Mouse (Mus musculus): ENCODE results near the gene Pde4dip. TPM values are rescaled to one million over a fixed set of nuclear protein-coding genes. Genes with fewer than 3 reads are reported as not detected.

The Pde4dip gene
- polyA plus RNA-seq, 1 experiment from 2014 or later, result 27.5 TPM

DNA sequence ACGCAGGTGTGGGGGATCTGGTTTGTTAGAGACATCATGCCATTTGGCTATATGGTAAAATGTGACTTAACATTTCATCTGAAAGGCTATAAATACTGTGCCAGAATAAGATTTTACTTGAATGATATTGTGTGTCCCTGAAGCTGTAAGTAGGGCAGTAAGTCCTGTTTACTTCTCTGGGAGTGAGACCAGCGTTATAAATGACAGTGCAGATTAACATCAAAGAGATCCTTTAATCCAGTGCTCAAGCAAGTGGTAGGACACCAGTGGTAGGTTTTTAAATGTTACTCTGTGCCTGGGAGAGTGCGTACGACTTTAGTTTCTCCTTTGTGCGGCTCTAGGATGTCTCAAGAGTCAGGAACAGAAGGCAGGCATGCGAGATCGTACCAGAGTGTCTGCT, 22.6 kb upstream of the Pde4dip start:
- ATAC-seq (ENCODE audit: low FRiP score), result no peak
- H3K4me2 ChIP-seq (replicated peaks; ENCODE audit: low read depth, low read length), result no peak overlapping the region
- H3K36me3 ChIP-seq (ENCODE audit: control insufficient read depth, insufficient read depth, low read length), result no peaks in the 10 kb centered on the region
- no peak overlapping the region for H3K9ac ChIP-seq (ENCODE audit: low read depth, low read length)
- H3K4me1 ChIP-seq (replicated peaks; ENCODE audit: control insufficient read depth, insufficient read depth, low read length), result no peaks in the 10 kb centered on the region
- WGBS, result 93% methylated on average over 7 of the region's 7 CpGs
- H3K27ac ChIP-seq (ENCODE audit: low read depth, low read length), result no peak overlapping the region
- no peak for DNase-seq (ENCODE audit: low spot score)
- no peaks in the 10 kb centered on the region for H3K9me3 ChIP-seq (ENCODE audit: control insufficient read depth, low read length)
- no peaks in the 10 kb centered on the region for H3K27me3 ChIP-seq (ENCODE audit: control insufficient read depth, insufficient read depth, low read length)
- H3K4me3 ChIP-seq (ENCODE audit: low read depth, low read length), result no peak overlapping the region

DNA sequence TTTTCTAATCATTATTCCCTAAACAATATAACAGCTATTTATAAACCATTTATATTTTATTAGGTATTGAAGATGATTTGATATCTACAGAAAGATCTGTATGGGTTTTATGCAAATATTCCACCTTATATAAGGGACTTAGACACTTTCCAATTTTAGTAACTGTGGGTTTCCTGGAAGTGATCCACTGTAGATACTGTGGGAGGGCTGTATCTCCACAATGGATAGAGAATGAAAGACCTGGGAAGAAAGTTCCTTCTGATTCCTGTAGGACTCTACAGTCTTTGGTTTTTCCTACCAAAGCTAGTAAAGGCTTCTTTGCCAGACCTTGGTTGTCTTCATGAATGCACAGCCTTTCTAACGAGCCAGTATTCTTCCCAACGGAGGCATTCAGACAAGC, 21.2 kb upstream of the Pde4dip start:
- no peak overlapping the region for H3K9ac ChIP-seq (ENCODE audit: low read depth, low read length)
- H3K4me2 ChIP-seq (replicated peaks; ENCODE audit: low read depth, low read length), result no peak overlapping the region
- DNase-seq (ENCODE audit: low spot score) (no peak), ATAC-seq (ENCODE audit: low FRiP score) (no peak)
- H3K27me3 ChIP-seq (ENCODE audit: control insufficient read depth, insufficient read depth, low read length), result no peaks in the 10 kb centered on the region
- H3K9me3 ChIP-seq (ENCODE audit: control insufficient read depth, low read length), result no peaks in the 10 kb centered on the region
- no peaks in the 10 kb centered on the region for H3K36me3 ChIP-seq (ENCODE audit: control insufficient read depth, insufficient read depth, low read length)
- no peaks in the 10 kb centered on the region for H3K4me1 ChIP-seq (replicated peaks; ENCODE audit: control insufficient read depth, insufficient read depth, low read length)
- no peak overlapping the region for H3K4me3 ChIP-seq (ENCODE audit: low read depth, low read length)
- WGBS, result 74% methylated on average over 2 of the region's 2 CpGs
- no peak overlapping the region for H3K27ac ChIP-seq (ENCODE audit: low read depth, low read length)

DNA sequence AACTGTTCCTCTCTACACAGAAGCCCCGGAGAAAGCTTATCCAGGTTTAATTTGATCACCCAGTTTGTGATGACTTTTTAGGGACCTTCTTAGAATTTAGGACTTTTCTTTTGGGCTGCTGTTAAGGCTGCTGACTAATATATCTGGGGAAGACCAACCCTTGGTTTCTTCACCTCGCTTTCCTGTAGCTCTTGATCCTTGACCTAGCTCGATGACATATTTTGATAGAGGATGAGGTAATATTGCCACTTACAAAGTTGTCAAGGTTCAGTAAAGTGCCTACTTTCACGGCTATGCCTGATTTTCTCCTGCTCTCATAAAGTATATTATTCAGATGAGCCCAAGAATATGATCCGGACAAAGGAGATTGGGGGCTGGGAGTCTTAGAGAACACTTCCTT, 13.1 kb upstream of the Pde4dip start:
- Histone ChIP-seq H3K9me3 (ENCODE audit: control insufficient read depth, low read length) (no peaks in the 10 kb centered on the region), H3K27me3 (ENCODE audit: control insufficient read depth, insufficient read depth, low read length) (no peaks in the 10 kb centered on the region)

DNA sequence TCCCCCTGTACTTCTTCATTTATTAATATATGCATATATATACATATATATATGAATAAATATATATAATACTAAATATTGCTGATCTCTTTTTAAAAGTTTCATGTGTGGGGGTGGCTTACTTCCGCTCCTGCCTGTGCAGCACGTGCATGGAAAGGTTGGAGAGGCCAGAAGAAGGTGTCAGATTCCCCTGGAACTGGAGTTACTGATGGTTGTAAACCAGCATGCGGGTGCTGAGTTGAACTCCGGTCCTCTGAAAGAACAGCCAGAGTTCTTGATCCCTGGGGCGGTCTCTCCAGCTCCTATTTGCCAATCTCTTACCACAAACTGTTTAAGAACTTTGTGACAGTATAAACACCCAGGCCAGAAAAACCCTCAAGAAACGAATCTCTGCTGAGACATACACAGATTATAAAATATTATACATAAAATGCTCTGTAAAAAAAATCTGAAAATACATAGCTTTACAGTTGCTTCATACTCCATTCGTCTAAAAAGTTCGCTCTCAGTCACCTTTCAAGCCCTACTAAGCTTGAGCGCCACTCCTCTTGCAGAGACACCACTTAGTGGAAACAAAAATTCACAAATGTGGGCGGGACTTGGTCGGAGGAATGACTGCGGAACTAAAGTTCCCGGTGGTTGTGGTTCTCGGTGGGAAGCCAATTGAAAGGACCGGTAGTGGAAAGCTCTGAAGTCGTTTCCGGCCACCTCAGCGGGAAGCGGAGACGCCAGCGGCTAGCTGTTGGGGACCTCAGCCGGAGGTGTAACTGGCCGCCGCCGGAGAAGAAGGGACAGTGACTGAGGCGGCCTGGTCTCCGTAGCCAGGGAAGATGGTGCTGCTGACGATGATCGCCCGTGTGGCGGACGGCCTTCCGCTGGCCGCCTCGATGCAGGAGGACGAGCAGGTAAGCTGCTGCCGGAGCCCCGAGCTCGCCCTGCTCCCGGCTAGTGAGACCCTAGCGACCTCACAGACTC, 12.3 kb upstream of the Pde4dip start, which contains the start of gene Sec22b:
TSS of gene Sec22b (plus strand) at position 675 of the 975 bp plus-strand sequence.
- Histone ChIP-seq H3K27me3 (ENCODE audit: control insufficient read depth, insufficient read depth, low read length) (no peaks in the 10 kb centered on the region), H3K9ac (ENCODE audit: low read depth, low read length) (peak within 1 kb of the TSS; percentile 94), H3K4me2 (replicated peaks; ENCODE audit: low read depth, low read length) (peak within 1 kb of the TSS; percentile 46), H3K27ac (ENCODE audit: low read depth, low read length) (no peak within 1 kb of the TSS), H3K9me3 (ENCODE audit: control insufficient read depth, low read length) (no peaks in the 10 kb centered on the region), H3K36me3 (ENCODE audit: control insufficient read depth, insufficient read depth, low read length) (no peaks in the 10 kb centered on the region), H3K4me1 (replicated peaks; ENCODE audit: control insufficient read depth, insufficient read depth, low read length) (no peaks in the 10 kb centered on the region), H3K4me3 (ENCODE audit: low read depth, low read length) (peak within 1 kb of the TSS; percentile 93)
- DNase-seq (ENCODE audit: low spot score) (peak; percentile 94), ATAC-seq (ENCODE audit: low FRiP score) (peak; percentile 86)
- WGBS, result 5% methylated on average over 41 of the region's 41 CpGs

More for the DNA sequence above, 13.1 kb upstream of the Pde4dip start:
- 25% methylated on average over 5 of the region's 5 CpGs for WGBS
- Histone ChIP-seq H3K36me3 (ENCODE audit: control insufficient read depth, insufficient read depth, low read length) (no peaks in the 10 kb centered on the region), H3K9ac (ENCODE audit: low read depth, low read length) (peak overlapping the region; percentile 94), H3K4me2 (replicated peaks; ENCODE audit: low read depth, low read length) (peak overlapping the region; percentile 46), H3K4me3 (ENCODE audit: low read depth, low read length) (peak overlapping the region; percentile 93), H3K4me1 (replicated peaks; ENCODE audit: control insufficient read depth, insufficient read depth, low read length) (no peaks in the 10 kb centered on the region), H3K27ac (ENCODE audit: low read depth, low read length) (no peak overlapping the region)
- DNase-seq (ENCODE audit: low spot score), result no peak
- no peak for ATAC-seq (ENCODE audit: low FRiP score)

DNA sequence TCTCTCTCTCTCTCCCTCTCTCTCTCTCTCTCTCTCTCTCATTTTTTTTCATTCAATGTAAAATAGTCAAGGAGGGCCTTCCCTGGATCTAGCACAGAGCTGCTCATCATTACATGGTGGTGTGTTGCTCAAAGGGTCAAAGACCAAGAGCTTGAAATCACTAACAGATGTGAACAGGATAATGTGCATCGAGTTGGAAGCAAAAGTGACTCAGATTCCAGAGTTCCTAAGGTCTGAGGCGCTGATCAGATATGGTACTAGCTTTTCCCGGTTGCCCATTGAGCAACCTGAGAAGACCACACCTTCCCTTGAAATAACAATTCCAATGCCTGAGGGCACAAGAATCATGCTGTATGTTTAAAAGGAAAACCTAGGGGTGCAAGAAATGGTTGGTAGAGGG, 9.9 kb upstream of the Pde4dip start:
- Histone ChIP-seq H3K27ac (ENCODE audit: low read depth, low read length) (no peak overlapping the region), H3K36me3 (ENCODE audit: control insufficient read depth, insufficient read depth, low read length) (no peaks in the 10 kb centered on the region), H3K4me2 (replicated peaks; ENCODE audit: low read depth, low read length) (no peak overlapping the region), H3K4me1 (replicated peaks; ENCODE audit: control insufficient read depth, insufficient read depth, low read length) (no peaks in the 10 kb centered on the region), H3K4me3 (ENCODE audit: low read depth, low read length) (no peak overlapping the region), H3K9ac (ENCODE audit: low read depth, low read length) (no peak overlapping the region), H3K27me3 (ENCODE audit: control insufficient read depth, insufficient read depth, low read length) (no peaks in the 10 kb centered on the region), H3K9me3 (ENCODE audit: control insufficient read depth, low read length) (no peaks in the 10 kb centered on the region)
- ATAC-seq (ENCODE audit: low FRiP score), result no peak
- DNase-seq (ENCODE audit: low spot score), result no peak
- 63% methylated on average over 3 of the region's 3 CpGs for WGBS

DNA sequence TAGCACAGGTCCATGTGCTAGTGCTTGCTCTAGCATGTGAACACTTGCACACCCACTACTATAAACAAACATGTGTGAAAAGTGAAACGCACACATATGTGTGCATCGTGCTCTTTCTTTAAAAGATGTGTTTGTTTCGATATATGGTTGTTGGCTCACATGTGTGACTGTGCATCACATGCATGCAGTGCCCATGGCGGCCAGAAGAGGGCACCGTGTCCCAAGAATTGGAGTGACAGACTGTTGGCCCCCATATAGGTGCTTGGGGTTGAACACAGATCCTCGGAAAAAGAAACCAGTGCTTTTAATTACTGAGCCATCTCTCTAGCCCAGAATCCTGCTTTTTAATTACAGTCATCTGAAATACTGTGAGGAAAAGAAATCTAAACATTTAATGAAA, 6.2 kb upstream of the Pde4dip start:
- H3K27ac ChIP-seq (ENCODE audit: low read depth, low read length), result no peak overlapping the region
- no peaks in the 10 kb centered on the region for H3K4me1 ChIP-seq (replicated peaks; ENCODE audit: control insufficient read depth, insufficient read depth, low read length)
- no peak overlapping the region for H3K4me2 ChIP-seq (replicated peaks; ENCODE audit: low read depth, low read length)
- 52% methylated on average over 6 of the region's 6 CpGs for WGBS
- no peaks in the 10 kb centered on the region for H3K36me3 ChIP-seq (ENCODE audit: control insufficient read depth, insufficient read depth, low read length)
- no peaks in the 10 kb centered on the region for H3K27me3 ChIP-seq (ENCODE audit: control insufficient read depth, insufficient read depth, low read length)
- no peak overlapping the region for H3K9ac ChIP-seq (ENCODE audit: low read depth, low read length)
- DNase-seq (ENCODE audit: low spot score) (peak; percentile 57), ATAC-seq (ENCODE audit: low FRiP score) (no peak)
- H3K9me3 ChIP-seq (ENCODE audit: control insufficient read depth, low read length), result no peaks in the 10 kb centered on the region
- H3K4me3 ChIP-seq (ENCODE audit: low read depth, low read length), result no peak overlapping the region

DNA sequence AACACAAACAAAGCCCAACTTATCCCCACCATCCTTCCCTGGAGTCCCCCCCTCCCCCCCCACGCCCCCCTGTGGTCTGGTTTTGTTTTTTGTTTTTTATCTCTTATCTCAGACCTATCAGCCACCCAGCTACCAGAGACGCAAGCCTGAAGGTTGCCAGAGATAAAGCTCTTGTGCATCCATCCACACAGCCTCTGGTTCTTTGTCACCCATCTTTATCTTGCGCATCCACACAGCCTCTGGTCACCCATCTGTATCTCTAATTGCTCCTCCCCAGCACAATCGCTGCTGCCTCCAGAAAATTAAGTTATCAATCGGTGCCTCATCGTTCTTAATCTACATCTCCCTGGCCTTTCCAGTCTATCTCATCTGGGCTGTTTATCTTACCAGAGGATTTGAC, 1.7 kb upstream of the Pde4dip start:
- no peak overlapping the region for H3K4me3 ChIP-seq (ENCODE audit: low read depth, low read length)
- no peaks in the 10 kb centered on the region for H3K9me3 ChIP-seq (ENCODE audit: control insufficient read depth, low read length)
- WGBS, result 68% methylated on average over 6 of the region's 6 CpGs
- no peaks in the 10 kb centered on the region; the same call in 1 of the 2 replicates for H3K4me1 ChIP-seq (replicated peaks; ENCODE audit: control insufficient read depth, insufficient read depth, low read length)
- H3K4me2 ChIP-seq (replicated peaks; ENCODE audit: low read depth, low read length), result no peak overlapping the region
- H3K36me3 ChIP-seq (ENCODE audit: control insufficient read depth, insufficient read depth, low read length), result no peaks in the 10 kb centered on the region
- no peak overlapping the region for H3K27ac ChIP-seq (ENCODE audit: low read depth, low read length)
- no peak overlapping the region for H3K9ac ChIP-seq (ENCODE audit: low read depth, low read length)
- ATAC-seq (ENCODE audit: low FRiP score) (no peak), DNase-seq (ENCODE audit: low spot score) (no peak)
- peaks cover 9% of the 10 kb centered on the region for H3K27me3 ChIP-seq (ENCODE audit: control insufficient read depth, insufficient read depth, low read length)

DNA sequence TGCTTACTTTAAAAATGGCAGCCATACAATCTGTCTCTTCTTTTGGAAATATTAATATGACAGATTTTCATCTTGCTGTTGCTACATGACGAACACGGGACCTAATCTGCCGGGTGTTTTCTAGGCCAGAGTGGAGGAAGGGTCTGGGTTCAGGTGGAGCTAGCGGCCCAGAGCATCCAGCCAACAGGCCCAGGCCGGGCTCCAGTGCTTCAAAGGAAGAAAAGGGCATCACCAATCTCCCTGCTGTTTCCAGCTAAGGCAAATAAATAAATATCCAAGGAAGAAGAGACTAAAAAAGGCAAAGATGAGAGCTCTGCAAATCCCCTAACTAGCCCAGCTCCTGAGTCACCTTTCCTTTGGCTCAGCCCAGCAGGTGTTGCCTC, 731 bp downstream of the Pde4dip start:
- Histone ChIP-seq H3K9ac (ENCODE audit: low read depth, low read length) (no peak overlapping the region), H3K27ac (ENCODE audit: low read depth, low read length) (no peak overlapping the region), H3K4me1 (replicated peaks; ENCODE audit: control insufficient read depth, insufficient read depth, low read length) (no peaks in the 10 kb centered on the region; the same call in 1 of the 2 replicates), H3K4me2 (replicated peaks; ENCODE audit: low read depth, low read length) (peak overlapping the region; percentile 96), H3K9me3 (ENCODE audit: control insufficient read depth, low read length) (no peaks in the 10 kb centered on the region), H3K27me3 (ENCODE audit: control insufficient read depth, insufficient read depth, low read length) (peaks cover 9% of the 10 kb centered on the region), H3K4me3 (ENCODE audit: low read depth, low read length) (no peak overlapping the region), H3K36me3 (ENCODE audit: control insufficient read depth, insufficient read depth, low read length) (no peaks in the 10 kb centered on the region)
- ATAC-seq (ENCODE audit: low FRiP score), result no peak
- DNase-seq (ENCODE audit: low spot score), result no peak
- WGBS, result 60% methylated on average over 5 of the region's 5 CpGs

DNA sequence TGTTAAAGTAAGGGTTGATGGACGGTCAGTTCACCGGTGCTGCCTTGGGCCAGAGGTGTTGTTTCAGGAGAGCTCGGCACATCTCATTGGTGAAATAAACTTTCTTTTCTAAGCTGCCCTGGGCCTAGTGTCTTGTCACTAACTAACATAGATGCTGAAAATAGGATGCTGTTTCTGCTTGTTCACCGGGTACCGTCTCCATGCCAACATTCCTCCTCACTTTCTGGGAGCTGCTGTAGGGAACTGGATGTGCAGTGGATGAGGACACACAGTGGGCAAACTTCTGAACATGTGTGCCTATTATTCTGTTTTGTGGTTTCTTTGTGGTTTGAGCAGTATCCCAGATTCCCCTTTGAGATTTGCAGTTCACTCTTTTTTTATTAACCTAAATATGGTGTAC, 6.9 kb downstream of the Pde4dip start:
- ATAC-seq (ENCODE audit: low FRiP score), result no peak
- H3K4me2 ChIP-seq (replicated peaks; ENCODE audit: low read depth, low read length), result no peak overlapping the region
- no peaks in the 10 kb centered on the region for H3K27me3 ChIP-seq (ENCODE audit: control insufficient read depth, insufficient read depth, low read length)
- H3K4me3 ChIP-seq (ENCODE audit: low read depth, low read length), result no peak overlapping the region
- no peaks in the 10 kb centered on the region for H3K9me3 ChIP-seq (ENCODE audit: control insufficient read depth, low read length)
- no peak for DNase-seq (ENCODE audit: low spot score)
- 97% methylated on average over 5 of the region's 5 CpGs for WGBS
- no peaks in the 10 kb centered on the region for H3K4me1 ChIP-seq (replicated peaks; ENCODE audit: control insufficient read depth, insufficient read depth, low read length)
- no peak overlapping the region for H3K27ac ChIP-seq (ENCODE audit: low read depth, low read length)
- no peak overlapping the region for H3K9ac ChIP-seq (ENCODE audit: low read depth, low read length)
- no peaks in the 10 kb centered on the region for H3K36me3 ChIP-seq (ENCODE audit: control insufficient read depth, insufficient read depth, low read length)

All from hindbrain, embryonic 11.5 days (tissue).